Mouse (Mus musculus): ENCODE data around the gene Comp.

Gene Comp

GRCm38 (mm10) chr8:70404212-70404611 is 30.9 kb downstream of the Comp start:
- DNase-seq = no peak

DNA sequence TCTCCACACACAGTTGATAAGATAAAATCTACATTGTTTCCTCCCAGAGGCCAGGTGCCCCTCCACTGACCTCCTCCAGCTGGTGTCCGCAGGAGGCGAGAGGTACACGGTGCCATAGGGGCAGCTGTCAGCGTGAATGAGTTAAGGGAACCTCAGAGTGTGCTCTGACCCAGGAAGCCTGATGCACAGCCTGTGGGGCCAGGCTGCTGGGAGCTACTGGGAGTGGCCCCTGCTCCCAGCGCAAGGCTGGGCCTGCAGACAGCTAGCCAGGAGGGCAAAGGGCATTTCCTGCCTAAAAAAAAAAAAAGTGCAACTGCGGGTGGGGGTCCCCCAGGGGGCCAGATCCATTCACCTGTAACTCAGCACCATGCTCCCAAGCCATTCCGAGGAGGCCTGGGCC is 31.8 kb downstream of the Comp start:
- DNase-seq = no peak

DNA sequence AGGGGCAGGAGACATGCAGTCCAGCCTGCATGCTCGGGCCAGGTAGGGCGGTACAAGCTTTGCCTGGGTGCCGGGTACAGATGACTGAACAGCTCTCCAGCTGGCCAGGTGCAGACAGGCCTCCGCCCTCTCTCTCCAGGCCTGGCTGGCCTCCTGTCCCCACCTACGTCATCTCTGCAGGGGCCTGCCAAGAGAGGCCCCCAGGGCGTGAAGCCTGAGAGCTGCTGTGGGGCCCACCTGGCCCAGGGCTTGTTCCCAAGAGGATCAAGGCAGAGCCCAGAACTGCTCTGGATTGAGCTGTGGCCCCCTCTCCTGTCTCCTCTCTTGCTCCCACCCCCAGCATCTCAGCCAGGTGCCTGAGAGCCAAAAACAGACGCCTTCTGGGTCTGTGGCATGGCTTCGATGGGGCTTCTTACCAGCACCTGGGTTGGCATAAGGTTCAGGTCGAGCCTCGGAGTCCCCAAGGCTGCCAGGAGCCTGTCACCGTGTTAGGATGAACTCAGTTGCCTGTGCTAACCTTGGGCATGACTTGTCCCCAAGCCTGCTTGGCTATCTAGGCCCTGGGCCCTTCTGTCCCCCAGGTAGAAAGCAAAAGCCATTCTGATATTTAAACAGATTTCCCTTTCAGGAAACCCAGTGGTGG is 33.2 kb downstream of the Comp start:
- DNase-seq = no peak

DNA sequence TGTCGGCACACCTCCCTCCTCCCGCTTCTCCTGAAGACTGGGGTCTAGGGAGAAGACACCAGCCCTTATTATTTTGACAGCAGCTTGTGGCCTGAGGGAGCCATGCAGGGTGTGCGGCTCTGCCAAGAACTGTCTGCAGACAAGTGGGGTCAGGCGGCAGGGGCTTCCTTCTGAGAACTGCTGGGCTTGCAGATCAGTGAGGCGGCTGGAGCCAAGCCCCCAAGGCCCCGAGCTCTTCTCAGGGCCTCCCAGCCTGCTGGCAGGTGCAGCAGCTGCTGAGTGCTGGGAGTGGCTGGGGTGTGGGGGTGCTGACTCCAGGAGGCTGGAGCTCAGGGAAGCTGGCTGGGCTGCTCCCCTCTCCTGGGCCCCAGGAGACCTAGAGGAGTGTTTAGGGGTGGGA is 34.9 kb downstream of the Comp start:
- DNase-seq = no peak

- no peak for DNase-seq
These were observed 35.7 kb downstream of the Comp start for GRCm38 (mm10) chr8:70409019-70409418.

DNA sequence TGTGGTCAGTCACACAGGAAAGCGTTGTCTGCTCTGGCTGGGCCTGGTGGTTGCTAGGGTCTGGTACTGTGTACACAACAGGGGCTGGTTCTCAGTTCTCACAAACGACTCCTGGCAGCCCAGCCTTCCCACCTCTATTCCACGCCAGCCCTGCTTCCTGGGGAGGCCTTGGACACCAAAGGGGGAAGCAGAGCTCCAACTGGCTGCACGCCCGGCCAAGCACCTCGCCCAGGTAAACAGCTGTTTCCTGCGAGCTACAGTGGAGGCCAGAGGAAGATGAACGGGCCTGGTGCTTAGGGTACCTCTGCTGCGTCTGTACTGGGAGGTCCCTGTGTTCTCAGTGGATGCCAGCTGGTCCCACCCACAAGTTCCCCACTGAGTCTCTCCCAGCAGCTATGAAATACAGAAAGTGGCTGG is 36.1 kb downstream of the Comp start:
- DNase-seq = no peak

- DNase-seq = no peak
These were observed 36.9 kb downstream of the Comp start for GRCm38 (mm10) chr8:70410281-70410680.

DNA sequence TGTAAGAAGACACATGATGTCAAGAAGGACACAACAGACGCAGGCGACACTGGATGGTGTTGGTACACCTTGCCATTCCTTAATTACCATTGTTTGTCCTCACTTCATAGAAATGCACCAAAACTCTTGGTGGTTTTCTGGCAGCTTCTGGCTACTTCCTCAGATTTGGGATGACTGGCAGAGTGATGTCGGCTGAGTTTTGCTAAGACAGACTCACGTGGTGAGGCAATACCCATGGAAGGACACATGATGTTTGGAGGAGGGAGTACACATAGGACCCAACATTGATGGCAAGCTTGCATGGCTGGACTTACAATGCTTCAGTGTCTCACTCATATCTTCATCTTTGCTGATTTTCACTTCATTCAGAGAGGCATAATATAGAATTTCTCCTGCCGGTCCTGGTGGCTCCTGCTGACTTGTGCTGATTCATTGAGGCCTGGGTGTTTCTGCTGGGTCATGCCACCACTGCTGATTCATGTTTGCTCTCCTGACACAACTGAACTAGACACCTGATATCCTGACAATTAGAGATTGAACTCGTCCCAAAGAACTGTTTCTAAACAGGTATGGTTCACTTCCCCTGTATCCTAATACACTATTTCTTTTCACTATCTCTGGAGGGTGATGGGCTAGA is 41.1 kb downstream of the Comp start:
- no peak for DNase-seq

DNA sequence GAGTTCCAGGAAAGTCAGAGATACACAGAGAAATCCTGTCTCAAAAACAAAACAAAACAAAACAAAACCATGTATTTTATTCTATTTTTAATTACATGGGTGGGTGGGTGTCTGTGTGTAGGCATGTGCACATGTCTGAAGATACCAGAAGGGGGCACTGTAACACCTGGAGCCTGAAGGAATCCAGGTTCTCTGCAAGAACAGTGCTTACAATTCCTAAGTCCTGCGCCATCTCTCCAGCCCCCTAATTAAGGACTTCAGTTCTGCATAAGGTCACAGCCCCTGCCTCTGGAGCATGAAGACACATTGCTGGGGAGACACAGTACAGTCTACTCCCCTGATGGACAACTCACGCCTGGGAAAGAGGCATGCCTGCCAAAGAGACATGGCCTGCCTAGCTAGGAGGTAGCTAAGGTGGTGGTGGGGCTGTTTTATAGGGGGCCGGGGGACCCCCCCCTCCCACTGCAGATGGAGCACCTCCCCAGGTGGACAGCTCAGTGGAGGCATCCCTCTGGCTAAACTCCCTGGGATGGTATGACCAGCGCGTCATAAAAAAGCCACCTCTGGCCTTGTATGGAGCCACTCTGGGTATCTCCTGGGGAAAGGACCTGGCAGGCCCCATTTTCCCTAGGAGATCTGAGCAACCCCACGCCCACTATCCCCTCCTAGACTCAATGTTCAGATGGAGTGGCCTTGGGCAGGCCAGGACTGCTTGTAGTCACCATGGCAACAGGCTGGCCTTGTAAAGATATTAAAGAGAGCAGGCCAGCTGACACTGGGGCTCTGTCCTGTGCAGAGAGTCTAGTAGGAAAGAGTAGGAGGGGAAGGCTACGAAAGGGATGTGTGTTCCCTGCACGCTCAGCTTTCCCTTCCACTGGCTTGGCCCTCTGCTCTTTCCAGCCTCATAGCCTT is 42.4 kb downstream of the Comp start:
- no peak for DNase-seq

DNA sequence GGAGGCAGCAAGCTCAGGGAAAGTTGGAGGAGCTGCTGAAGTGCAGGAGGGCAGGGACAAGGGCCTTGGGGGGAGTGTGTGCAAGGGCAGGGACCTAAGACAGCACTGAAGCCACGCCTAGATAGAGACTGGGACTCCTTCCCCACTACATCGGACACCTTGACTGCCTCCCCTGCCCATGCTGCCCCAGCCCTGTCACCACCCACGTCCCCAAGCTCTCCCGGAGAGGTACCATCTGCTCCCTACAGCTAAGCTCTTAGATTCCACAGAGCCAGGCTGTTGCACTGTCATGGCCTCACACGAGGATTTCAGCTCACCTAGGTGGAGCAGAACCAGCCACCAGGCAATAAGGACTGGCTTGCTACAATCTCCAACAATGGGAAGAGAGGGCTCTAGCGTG is 43.6 kb downstream of the Comp start:
- DNase-seq = peak; percentile 66

- DNase-seq = no peak
These were observed 44.6 kb downstream of the Comp start for GRCm38 (mm10) chr8:70417914-70418313.

- DNase-seq = peak; percentile 56
These were observed 45.6 kb downstream of the Comp start for GRCm38 (mm10) chr8:70418954-70419353.

GRCm38 (mm10) chr8:70419879-70420643 is 46.7 kb downstream of the Comp start:
- no peak for DNase-seq

- no peak for DNase-seq
These were observed 48.2 kb downstream of the Comp start for GRCm38 (mm10) chr8:70421349-70422104.

GRCm38 (mm10) chr8:70422722-70423121 is 49.4 kb downstream of the Comp start:
- no peak for DNase-seq

DNA sequence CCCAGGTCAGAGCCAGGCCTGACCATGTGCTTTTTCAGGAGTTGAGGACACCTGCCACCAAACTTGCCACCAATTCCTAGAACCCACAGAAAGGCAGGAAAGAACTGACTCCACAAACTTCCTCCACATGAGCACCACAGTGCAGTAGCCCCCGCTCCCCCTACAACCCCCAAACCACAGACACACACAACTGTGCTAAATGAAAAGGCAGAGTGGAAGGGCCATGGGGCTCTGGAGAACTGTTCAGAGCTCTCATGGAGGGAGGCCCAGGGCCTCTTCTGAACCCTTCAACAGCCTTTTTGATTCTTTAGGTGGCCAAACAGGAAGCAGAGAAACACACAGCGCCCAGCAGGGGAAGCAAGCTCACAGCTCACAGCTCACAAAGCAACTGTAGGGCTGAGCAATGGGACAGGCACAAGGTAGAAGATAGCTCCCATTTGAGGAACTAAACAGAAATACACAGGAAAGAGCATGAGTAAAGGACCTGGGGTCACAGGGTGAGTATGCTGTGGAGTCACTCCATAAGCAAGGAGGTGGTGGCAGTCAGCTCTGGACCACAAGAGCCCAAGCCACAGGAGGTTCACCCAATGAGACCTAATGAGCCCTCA is 53.0 kb downstream of the Comp start:
- DNase-seq = no peak

DNA sequence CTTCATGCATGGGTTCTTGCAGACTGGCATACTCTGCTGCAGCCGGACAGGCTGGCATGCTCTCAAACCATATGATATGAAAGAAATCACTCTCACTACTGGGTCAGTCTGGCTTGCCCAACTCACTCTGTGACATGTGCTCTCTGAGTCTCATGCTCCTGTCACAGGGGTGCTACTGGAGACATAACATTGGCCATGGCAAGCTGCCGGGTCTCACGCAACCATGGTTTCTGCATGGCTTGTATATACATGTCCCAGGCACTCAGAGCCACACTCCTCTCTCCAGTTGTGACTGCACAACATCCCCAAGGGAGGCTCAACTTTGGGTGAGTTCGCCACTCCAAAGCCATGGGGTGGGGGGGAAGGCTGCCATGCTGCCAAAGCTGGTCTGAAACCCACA is 57.9 kb downstream of the Comp start:
- DNase-seq = no peak

Measured in cerebellum, adult 8-10 months (tissue).